Mouse (Mus musculus): ENCODE data around the gene C1qtnf7.

The C1qtnf7 gene

DNA sequence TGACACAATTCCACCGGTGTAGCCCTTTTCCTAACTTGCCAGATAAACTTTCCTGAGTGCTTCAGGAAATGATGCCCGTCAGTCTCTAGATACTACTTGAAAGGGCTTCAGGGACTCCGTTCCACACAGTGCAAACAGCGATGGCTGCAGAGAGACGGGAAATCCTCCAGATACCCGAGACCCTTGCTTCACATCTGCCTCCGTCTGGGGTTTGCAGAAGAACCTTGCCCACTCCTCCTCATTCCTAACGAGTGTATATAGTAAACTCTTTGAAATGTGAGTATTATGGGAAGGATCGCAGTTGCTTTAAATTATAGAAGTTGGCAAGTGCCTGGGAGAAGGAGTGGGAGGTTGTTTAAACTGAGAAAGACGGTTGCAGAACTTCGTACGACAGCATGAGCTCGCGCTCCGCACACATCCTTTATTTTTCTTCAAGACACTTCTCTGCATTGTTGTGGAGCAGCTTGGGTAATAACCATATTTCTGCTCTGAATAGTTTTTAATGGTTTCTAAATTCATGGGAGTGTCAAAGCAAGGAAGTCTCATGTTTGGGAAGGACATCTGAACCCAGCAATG is at the start of gene C1qtnf7:
C1qtnf7 (plus strand) TSS at position 138 of the 576 bp plus-strand sequence.
- no peak for DNase-seq (ENCODE audit: low read depth)

- no peak for DNase-seq (ENCODE audit: low read depth)
Measured at GRCm38 (mm10) chr5:43466762-43467161, 48.6 kb upstream of the C1qtnf7 start.

- no peak for DNase-seq (ENCODE audit: low read depth)
Measured at GRCm38 (mm10) chr5:43467214-43467613, 48.1 kb upstream of the C1qtnf7 start.

DNA sequence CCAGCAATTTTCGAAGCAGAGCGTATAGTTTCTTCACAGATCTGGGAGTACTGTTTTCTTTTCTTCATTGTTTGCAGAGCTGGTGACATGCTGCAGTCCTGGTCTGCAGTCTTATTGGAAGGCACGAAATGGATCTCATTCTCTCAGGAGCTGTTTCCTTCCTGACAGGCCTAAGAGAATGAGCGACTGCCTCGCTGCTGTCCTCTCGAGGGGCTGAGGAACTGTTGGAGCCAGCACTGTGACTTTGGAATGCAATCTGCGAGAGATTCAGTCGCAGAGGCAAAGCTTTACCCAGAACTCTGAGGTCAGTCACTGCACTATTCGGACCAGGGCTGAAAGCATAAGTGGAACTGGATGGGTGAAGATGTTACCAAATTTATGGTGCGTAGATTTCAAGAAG is 46.4 kb upstream of the C1qtnf7 start:
- DNase-seq (ENCODE audit: low read depth) = no peak

GRCm38 (mm10) chr5:43477953-43478352 is 37.4 kb upstream of the C1qtnf7 start:
- no peak for DNase-seq (ENCODE audit: low read depth)

DNA sequence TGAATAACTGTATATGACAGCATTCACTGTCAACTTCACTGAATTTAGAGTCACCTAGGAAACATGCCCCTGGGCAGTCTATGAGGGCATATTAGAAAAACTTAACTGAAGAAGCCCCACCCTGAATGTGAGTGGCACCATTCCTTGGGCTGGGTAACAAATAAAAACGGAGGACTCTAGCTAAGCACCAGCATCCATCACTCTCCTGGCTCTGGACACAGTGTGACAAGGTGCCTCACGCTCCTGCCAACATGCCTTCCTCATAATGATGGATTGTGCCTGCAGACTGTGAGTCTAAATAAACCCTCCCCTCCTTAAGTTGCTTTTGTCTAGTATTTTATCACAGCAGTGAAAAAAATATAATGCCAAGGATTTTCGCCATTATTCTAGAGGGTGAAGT is 35.3 kb upstream of the C1qtnf7 start:
- DNase-seq (ENCODE audit: low read depth) = no peak

GRCm38 (mm10) chr5:43480786-43481185 is 34.6 kb upstream of the C1qtnf7 start:
- DNase-seq (ENCODE audit: low read depth) = no peak

DNA sequence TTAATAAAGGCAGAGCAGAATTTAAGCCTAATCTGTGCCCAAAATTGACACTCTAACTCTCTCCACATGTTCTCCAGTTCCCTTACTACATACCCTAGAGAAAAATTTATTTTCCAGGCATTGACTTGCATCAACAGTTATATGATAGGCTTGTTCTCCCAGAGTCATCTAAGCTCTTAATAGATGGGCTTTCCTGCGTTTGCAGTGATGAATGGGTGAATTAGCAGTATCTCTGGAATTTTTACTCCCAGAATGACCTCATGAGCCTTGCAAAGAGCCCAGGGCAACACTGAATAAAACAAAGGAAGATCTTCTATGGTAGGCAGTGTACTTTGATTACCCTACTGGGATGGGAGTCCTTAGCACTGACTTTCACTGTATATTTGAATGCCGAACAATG is 33.5 kb upstream of the C1qtnf7 start:
- DNase-seq (ENCODE audit: low read depth) = no peak

- DNase-seq (ENCODE audit: low read depth) = no peak
Measured at GRCm38 (mm10) chr5:43501887-43502286, 13.5 kb upstream of the C1qtnf7 start.

DNA sequence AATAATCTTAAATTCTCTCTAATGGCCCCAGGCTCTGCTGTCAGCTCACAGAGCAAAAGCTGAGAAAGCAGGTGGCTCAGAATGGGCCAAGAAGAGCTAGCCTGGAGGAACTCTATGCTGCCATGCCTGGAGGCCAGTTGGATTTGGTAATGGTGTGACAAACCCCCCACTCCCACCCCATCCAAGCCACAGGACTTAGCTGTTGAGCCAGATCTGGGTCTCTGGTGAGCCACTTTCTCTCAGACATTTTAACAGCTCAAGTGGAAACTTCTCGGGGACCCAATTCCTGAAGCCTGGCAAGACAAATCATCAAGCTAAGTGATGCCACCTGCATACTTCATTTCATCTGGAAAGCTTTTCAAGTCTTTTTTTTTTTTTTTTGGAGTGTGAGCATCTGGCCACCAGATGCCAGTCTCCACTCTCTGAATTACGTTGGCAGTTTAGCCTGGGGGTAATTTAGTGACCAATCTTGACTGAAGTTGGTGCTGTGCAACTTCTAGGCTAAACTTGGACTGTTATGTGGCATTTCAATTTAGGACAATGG is 11.0 kb upstream of the C1qtnf7 start:
- DNase-seq (ENCODE audit: low read depth) = no peak

- DNase-seq (ENCODE audit: low read depth) = no peak
Measured at GRCm38 (mm10) chr5:43508470-43508869, 6.9 kb upstream of the C1qtnf7 start.

DNA sequence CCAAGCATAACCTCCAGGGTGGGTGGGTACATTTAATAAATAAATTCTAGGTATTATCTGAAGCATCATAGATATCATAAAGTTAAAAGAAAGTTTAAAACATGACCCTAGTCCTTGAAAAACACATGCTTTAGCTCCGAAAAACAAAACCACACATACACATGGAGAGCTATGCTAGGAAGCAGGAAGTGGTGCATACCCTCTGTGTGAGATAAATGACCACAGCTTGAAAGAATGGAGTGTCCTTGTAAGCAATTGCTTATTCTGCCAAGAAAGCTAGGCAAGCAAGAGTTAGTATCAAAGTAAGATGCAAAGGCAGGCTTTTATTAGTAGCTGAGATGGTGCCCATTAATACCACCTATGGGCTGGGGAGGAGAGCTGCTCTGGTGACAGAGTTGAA is 6.4 kb upstream of the C1qtnf7 start:
- DNase-seq (ENCODE audit: low read depth) = no peak

DNA sequence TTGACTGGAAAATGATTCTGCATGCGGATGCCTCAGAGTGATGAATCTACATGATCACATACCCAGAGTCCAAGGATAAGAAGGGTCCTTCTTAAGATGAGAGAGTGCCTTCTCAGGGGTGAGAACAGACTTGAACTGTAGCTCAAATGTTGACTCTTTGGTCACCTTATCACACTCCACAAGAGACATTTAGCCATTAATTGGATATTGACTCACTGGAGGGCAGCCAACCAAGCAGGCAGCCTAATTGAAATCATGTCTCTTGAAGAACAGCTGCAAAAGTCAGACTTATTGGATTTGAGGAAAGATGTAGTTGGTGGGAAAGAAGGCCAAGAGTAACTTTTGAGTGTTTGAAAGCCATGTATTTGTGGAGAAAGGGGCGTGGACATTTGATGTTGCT is 4.2 kb upstream of the C1qtnf7 start:
- DNase-seq (ENCODE audit: low read depth) = no peak

- no peak for DNase-seq (ENCODE audit: low read depth)
Measured at GRCm38 (mm10) chr5:43516491-43516890, 1.2 kb downstream of the C1qtnf7 start.

GRCm38 (mm10) chr5:43517313-43517712 is 2.0 kb downstream of the C1qtnf7 start:
- no peak for DNase-seq (ENCODE audit: low read depth)

- no peak for DNase-seq (ENCODE audit: low read depth)
Measured at GRCm38 (mm10) chr5:43519905-43520304, 4.6 kb downstream of the C1qtnf7 start.

DNA sequence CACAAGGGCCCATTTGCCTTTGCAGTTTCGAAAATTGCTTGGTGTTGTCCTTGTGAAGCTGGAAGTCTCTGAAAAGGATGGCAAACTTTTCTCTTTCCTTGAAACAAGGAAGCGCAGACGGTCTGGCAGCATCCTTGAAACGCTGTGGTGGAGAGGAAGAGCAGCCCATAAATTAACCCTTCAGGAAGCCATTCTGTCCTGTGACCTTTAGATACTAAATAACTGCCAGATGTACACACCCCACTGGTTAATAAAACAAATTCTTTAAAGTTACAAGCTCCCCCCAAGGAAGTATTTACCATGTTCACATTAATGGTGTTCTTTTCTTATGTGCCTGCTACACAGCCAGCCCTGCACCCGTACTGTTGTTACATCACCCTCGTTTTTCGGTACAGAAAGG is 6.0 kb downstream of the C1qtnf7 start:
- DNase-seq (ENCODE audit: low read depth) = no peak

DNA sequence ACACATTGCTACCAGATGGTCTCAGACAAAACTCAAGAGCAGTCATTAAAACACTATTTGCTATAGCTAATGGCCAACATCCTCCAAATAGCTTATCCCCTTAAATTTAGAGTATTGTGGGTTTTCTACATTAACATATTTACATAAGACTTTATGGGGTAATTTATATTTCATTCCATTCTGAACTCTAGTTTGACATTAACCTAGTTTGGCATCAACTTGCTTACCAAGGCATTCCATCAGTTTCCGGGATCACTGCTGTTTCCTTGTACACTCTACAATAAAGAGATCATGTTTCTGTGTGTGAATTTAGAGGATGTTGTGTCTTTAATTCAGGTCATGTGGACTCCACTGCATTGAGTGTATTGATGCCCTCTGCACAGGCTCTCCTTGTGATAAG is 7.5 kb downstream of the C1qtnf7 start:
- no peak for DNase-seq (ENCODE audit: low read depth)

GRCm38 (mm10) chr5:43526874-43527584 is 11.7 kb downstream of the C1qtnf7 start:
- DNase-seq (ENCODE audit: low read depth) = no peak

- DNase-seq (ENCODE audit: low read depth) = no peak
Measured at GRCm38 (mm10) chr5:43530186-43530585, 14.8 kb downstream of the C1qtnf7 start.

- DNase-seq (ENCODE audit: low read depth) = no peak
Measured at GRCm38 (mm10) chr5:43530886-43531285, 15.5 kb downstream of the C1qtnf7 start.

DNA sequence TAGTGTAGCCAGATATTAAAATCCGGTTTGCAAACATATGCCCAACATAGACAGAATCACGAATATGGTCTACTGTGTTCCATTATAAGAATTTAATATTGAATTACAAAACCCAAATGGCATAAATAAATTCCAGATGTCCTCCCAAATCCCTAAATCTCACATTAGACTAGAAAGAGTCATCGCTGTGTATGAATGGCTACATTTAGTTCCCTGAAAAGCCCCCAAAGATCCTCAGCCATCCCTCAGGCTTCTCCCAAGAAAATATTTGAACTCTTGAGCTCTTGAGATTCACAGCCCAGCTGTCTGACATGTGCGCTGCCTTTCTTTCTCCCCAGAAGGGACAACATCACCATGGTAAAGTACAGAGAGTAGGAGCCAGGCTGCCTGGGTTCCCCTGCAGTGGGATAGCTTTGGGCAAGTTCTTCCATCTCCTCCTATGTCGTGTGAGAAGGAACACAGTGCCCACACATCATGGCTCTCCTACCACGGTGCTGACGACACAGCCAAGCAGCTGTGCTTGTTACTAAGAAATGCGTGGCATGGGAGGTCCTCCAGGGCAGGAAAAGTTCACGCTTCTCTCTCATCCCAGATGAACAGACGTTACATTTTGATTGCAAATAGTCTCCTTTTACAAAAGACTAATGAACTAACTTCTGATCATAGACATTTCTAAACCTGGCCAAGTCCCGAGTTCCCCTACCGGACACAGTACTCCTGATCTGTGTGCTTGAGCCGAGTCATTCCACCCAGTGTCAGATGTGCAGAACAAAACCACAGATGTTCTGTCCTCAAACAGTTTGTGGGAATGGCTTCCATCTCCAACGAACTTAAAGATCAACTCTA is 23.2 kb downstream of the C1qtnf7 start:
- DNase-seq (ENCODE audit: low read depth) = no peak

GRCm38 (mm10) chr5:43539168-43539516 is 23.8 kb downstream of the C1qtnf7 start:
- no peak for DNase-seq (ENCODE audit: low read depth)
